Comparison of ENCODE assay signal across 20 mouse cellular contexts in genomic region chr1:119124063-119124462, GRCm38 (mm10).
"Had no signal": no experiment of that assay in that cellular context is flagged by ENCODE, and none has a peak within 500 bp of the region (broad histone marks: within the 10 kb centered on the region; RNA-seq: fewer than 3 reads in every experiment).

No protein-coding gene starts in this region.

- H3K36me3 ChIP-seq: liver, embryonic 15.5 days; lung, embryonic 15.5 days; midbrain, embryonic 13.5 days; midbrain, embryonic 15.5 days; neural tube, embryonic 13.5 days; neural tube, embryonic 15.5 days had no signal

- H3K27ac ChIP-seq: liver, embryonic 15.5 days; lung, embryonic 15.5 days; macrophage; midbrain, embryonic 13.5 days; midbrain, embryonic 15.5 days; neural tube, embryonic 13.5 days; neural tube, embryonic 15.5 days had no signal

- H3K4me3 ChIP-seq: liver, embryonic 15.5 days; lung, embryonic 15.5 days; megakaryocyte, embryonic 14.5 days; midbrain, embryonic 13.5 days; midbrain, embryonic 15.5 days; neural tube, embryonic 13.5 days; neural tube, embryonic 15.5 days had no signal

- DNase-seq: liver, postnatal 0 days; lung, adult 2 months; lung, postnatal 14 days; lung, postnatal 36 days; retina, postnatal 1 day; right cerebral cortex, adult 18-20 months; right cerebral cortex, postnatal 25 days; right cerebral cortex, postnatal 4 days; spleen, adult 18-20 months; thymus, adult 18-20 months; thymus, postnatal 14 days; thymus, postnatal 4 days had no signal

- H3K4me1 ChIP-seq: liver, embryonic 15.5 days; lung, embryonic 15.5 days; midbrain, embryonic 15.5 days; neural tube, embryonic 13.5 days; neural tube, embryonic 15.5 days had no signal

- H3K27me3 ChIP-seq: liver, embryonic 15.5 days; lung, embryonic 15.5 days; megakaryocyte, embryonic 14.5 days; midbrain, embryonic 13.5 days; midbrain, embryonic 15.5 days; neural tube, embryonic 13.5 days; neural tube, embryonic 15.5 days had no signal
